ENCODE assay signal across 30 mouse cellular contexts in the genomic region with DNA sequence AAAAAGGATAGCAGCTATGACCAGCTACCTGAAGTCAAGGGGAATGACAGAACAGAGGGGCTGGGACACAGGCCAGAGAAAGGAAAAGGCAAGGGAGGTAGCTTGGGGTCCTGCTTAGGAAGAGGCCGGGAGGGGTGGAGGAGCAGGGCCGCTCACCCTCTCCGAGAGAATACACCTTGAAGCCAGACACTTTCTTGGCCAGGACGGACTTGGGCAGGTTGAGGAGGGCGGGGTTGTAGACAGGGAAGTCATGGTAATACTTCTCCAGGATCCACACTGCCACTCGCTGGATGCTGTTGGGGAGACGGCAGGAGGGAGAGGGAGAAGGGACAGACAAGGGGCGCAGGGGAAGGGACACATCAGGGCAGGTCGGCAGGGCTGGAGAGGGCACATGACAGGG. TPM values are rescaled to one million over a fixed set of nuclear protein-coding genes. Genes with fewer than 3 reads are reported as not detected.
"Had no signal": no experiment of that assay in that cellular context is flagged by ENCODE, and none has a peak within 500 bp of the region (broad histone marks: within the 10 kb centered on the region; RNA-seq: fewer than 3 reads in every experiment).

No protein-coding gene starts in this region.

- H3K9ac ChIP-seq: hindbrain, embryonic 12.5 days; hindbrain, embryonic 14.5 days; intestine, embryonic 15.5 days; limb, embryonic 13.5 days; liver, embryonic 13.5 days had no signal

- H3K4me2 ChIP-seq: heart, embryonic 11.5 days; hindbrain, embryonic 12.5 days; hindbrain, embryonic 14.5 days; intestine, embryonic 15.5 days; limb, embryonic 13.5 days; liver, embryonic 11.5 days; liver, embryonic 13.5 days had no signal

- H3K27ac ChIP-seq: gastrocnemius, adult 2 months; heart, adult 2 months; hindbrain, embryonic 10.5 days; hindbrain, embryonic 12.5 days; hindbrain, embryonic 14.5 days; intestine, embryonic 15.5 days; layer of hippocampus, adult 2 months; left cerebral cortex, adult 2 months; limb, embryonic 13.5 days; liver, embryonic 13.5 days had no signal

- H3K9me3 ChIP-seq: hindbrain, embryonic 10.5 days; hindbrain, embryonic 12.5 days; intestine, embryonic 15.5 days; limb, embryonic 13.5 days; liver, embryonic 13.5 days had no signal

- H3K4me1 ChIP-seq: intestine, embryonic 15.5 days; limb, embryonic 13.5 days; liver, embryonic 13.5 days had no signal

- H3K27me3 ChIP-seq: hindbrain, embryonic 12.5 days; intestine, embryonic 15.5 days; limb, embryonic 13.5 days; liver, embryonic 13.5 days had no signal

- H3K4me3 ChIP-seq: gastrocnemius, adult 2 months; heart, adult 2 months; hindbrain, embryonic 10.5 days; hindbrain, embryonic 12.5 days; intestine, embryonic 15.5 days; layer of hippocampus, adult 2 months; left cerebral cortex, adult 2 months; limb, embryonic 13.5 days; liver, embryonic 13.5 days had no signal

- ATAC-seq: hindbrain, embryonic 16.5 days; inflammation-experienced regulatory T-cells, adult 6 months; intestine, embryonic 15.5 days; intestine, postnatal 0 days had no signal

- DNase-seq: gastrocnemius, adult 2 months; gastrocnemius, postnatal 10 days; gastrocnemius, postnatal 25 days; heart, adult 2 months; heart, postnatal 10 days; heart, postnatal 4 days; kidney, adult 18-20 months; kidney, adult 8-10 months; kidney, postnatal 10 days; kidney, postnatal 25 days; kidney, postnatal 4 days; liver; liver, embryonic 13.5 days had no signal

RNA-seq across cellular contexts. Expression of a gene that starts 49.0 kb away (rescaled TPM):
- polyA plus RNA-seq: heart, adult 2 months; heart, embryonic 11.5 days; heart, embryonic 14.5 days; heart, embryonic 16.5 days; inflammation-experienced regulatory T-cells, adult 6 months; intestine, postnatal 0 days; kidney, embryonic 14.5 days; kidney, embryonic 16.5 days; limb, embryonic 11.5 days; limb, embryonic 13.5 days; liver, embryonic 13.5 days had no signal
